Mouse (Mus musculus): ENCODE results near the gene Rtkn2. TPM values are rescaled to one million over a fixed set of nuclear protein-coding genes. Genes with fewer than 3 reads are reported as not detected.

Gene Rtkn2
- total RNA-seq, 1 experiment from 2014 or later: 10.2 TPM

GRCm38 (mm10) chr10:68057841-68058240 lies 78.5 kb downstream of the Rtkn2 start:
- ATAC-seq (replicated peaks in 1 of 2; ENCODE audit: insufficient read depth in 1 of 2, low FRiP score in 2 of 2, low TSS enrichment in 1 of 2, low read depth in 1 of 2, poor library complexity in 2 of 2, severe bottlenecking in 2 of 2): peak in 1 of 2 experiments; percentile 60; a peak in 1 of 4 replicates

GRCm38 (mm10) chr10:68058378-68058777 lies 79.0 kb downstream of the Rtkn2 start:
- ATAC-seq (replicated peaks in 1 of 2; ENCODE audit: insufficient read depth in 1 of 2, low FRiP score in 2 of 2, low TSS enrichment in 1 of 2, low read depth in 1 of 2, poor library complexity in 2 of 2, severe bottlenecking in 2 of 2): no peak

- no peak for ATAC-seq (replicated peaks in 1 of 2; ENCODE audit: insufficient read depth in 1 of 2, low FRiP score in 2 of 2, low TSS enrichment in 1 of 2, low read depth in 1 of 2, poor library complexity in 2 of 2, severe bottlenecking in 2 of 2)
Measured at GRCm38 (mm10) chr10:68060590-68061248, 81.3 kb downstream of the Rtkn2 start.

DNA sequence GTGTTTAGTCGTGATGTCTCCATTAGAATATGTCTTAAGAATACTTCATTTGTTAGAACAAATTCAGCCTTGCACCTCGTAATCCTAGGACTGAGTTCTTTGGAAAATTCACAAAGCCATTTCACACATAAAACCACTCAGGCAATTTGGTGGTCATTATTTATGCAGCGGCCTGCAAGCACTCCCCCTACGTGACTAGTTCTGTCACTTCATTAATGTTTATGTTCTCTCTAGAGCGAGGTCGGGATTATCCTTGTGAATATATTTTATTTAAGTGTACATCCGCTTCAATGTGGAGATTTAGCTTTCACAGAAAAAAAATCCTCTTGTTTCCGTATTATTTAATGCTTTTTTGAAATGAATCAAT lies 81.9 kb downstream of the Rtkn2 start:
- ATAC-seq (replicated peaks in 1 of 2; ENCODE audit: insufficient read depth in 1 of 2, low FRiP score in 2 of 2, low TSS enrichment in 1 of 2, low read depth in 1 of 2, poor library complexity in 2 of 2, severe bottlenecking in 2 of 2): no peak

DNA sequence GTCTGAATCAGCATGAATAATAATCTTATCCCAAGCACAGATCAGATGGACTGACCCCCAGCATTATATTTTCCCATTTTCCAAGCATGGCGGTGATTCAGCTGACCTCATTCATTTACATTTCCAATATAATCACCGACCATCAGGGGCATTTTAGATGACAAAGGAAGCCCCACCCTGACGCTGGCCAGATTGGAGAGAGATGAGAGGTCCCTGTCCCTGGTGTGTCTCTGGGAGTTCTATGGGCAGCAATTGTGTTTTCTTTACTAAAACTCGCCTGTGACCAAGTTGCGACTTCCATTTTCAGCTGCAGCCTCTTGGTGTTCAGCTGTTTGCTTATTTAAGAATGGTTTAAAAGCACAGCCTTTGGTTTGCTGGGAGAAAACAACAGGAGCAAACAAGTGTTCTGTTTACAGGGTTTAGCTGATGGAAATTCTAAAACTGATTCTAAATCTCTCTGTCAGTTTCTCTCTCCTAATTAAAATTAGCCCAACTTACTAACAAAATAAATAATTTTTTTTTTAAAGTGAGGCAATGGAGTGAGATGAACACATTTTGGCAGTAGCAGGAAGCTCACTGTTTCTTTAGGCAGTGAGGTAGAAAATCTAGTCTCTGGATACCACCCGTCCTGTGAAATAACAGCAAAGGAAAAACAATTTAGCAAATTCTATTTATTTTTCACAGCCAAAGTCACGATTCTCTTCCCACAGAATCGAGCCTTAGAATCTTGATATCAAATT lies 84.6 kb downstream of the Rtkn2 start:
- no peak for ATAC-seq (replicated peaks in 1 of 2; ENCODE audit: insufficient read depth in 1 of 2, low FRiP score in 2 of 2, low TSS enrichment in 1 of 2, low read depth in 1 of 2, poor library complexity in 2 of 2, severe bottlenecking in 2 of 2)

GRCm38 (mm10) chr10:68064571-68064970 lies 85.2 kb downstream of the Rtkn2 start:
- ATAC-seq (replicated peaks in 1 of 2; ENCODE audit: insufficient read depth in 1 of 2, low FRiP score in 2 of 2, low TSS enrichment in 1 of 2, low read depth in 1 of 2, poor library complexity in 2 of 2, severe bottlenecking in 2 of 2): no peak

DNA sequence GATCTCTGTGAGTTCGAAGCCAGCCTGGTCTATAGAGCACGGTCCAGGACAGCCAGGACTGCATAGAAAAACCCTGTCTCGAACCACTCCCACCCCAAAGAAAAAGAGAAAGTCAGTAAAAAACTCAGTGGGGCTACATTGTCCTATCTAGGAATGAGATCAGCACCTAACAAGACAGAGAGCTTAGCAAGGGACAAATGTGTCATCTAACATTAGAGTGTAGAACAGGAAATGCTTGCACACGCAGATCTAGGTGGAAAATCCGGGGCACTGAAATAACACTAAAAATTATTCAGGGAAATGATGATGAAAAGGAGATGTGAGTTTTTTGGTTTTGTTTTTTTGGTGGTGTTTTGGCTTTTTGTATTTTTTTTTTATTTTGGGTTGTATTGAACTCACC lies 86.8 kb downstream of the Rtkn2 start:
- no peak for ATAC-seq (replicated peaks in 1 of 2; ENCODE audit: insufficient read depth in 1 of 2, low FRiP score in 2 of 2, low TSS enrichment in 1 of 2, low read depth in 1 of 2, poor library complexity in 2 of 2, severe bottlenecking in 2 of 2)

GRCm38 (mm10) chr10:68067961-68068360 lies 88.6 kb downstream of the Rtkn2 start:
- ATAC-seq (replicated peaks in 1 of 2; ENCODE audit: insufficient read depth in 1 of 2, low FRiP score in 2 of 2, low TSS enrichment in 1 of 2, low read depth in 1 of 2, poor library complexity in 2 of 2, severe bottlenecking in 2 of 2): no peak

DNA sequence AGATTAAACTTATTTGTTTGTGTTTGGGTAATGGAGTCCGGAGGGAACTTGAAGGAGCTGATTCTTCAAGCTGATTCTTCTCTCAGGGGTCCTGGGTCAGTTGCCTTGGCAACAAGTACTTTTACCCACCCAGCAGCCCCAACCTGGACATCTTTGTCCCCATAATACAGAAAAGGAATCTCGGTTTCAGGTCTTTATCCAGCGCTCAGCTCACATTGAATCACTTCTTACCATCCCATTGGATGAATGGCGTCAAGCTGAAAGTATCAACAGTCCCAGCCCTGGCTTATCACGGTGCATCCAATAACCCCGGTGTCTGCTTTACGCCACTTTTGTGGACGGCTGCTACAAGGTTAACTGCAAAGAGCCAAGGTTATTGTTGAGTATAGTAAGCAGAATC lies 89.1 kb downstream of the Rtkn2 start:
- ATAC-seq (replicated peaks in 1 of 2; ENCODE audit: insufficient read depth in 1 of 2, low FRiP score in 2 of 2, low TSS enrichment in 1 of 2, low read depth in 1 of 2, poor library complexity in 2 of 2, severe bottlenecking in 2 of 2): no peak

GRCm38 (mm10) chr10:68071041-68071440 lies 91.7 kb downstream of the Rtkn2 start:
- no peak for ATAC-seq (replicated peaks in 1 of 2; ENCODE audit: insufficient read depth in 1 of 2, low FRiP score in 2 of 2, low TSS enrichment in 1 of 2, low read depth in 1 of 2, poor library complexity in 2 of 2, severe bottlenecking in 2 of 2)

GRCm38 (mm10) chr10:68072626-68073025 lies 93.3 kb downstream of the Rtkn2 start:
- ATAC-seq (replicated peaks in 1 of 2; ENCODE audit: insufficient read depth in 1 of 2, low FRiP score in 2 of 2, low TSS enrichment in 1 of 2, low read depth in 1 of 2, poor library complexity in 2 of 2, severe bottlenecking in 2 of 2): no peak

- no peak for ATAC-seq (replicated peaks in 1 of 2; ENCODE audit: insufficient read depth in 1 of 2, low FRiP score in 2 of 2, low TSS enrichment in 1 of 2, low read depth in 1 of 2, poor library complexity in 2 of 2, severe bottlenecking in 2 of 2)
Measured at GRCm38 (mm10) chr10:68074291-68074690, 94.9 kb downstream of the Rtkn2 start.

GRCm38 (mm10) chr10:68075181-68075580 lies 95.8 kb downstream of the Rtkn2 start:
- peak; percentile 46 to 58; a peak in 1 of 4 replicates for ATAC-seq (replicated peaks in 1 of 2; ENCODE audit: insufficient read depth in 1 of 2, low FRiP score in 2 of 2, low TSS enrichment in 1 of 2, low read depth in 1 of 2, poor library complexity in 2 of 2, severe bottlenecking in 2 of 2)

GRCm38 (mm10) chr10:68078708-68079107 lies 99.3 kb downstream of the Rtkn2 start:
- ATAC-seq (replicated peaks in 1 of 2; ENCODE audit: insufficient read depth in 1 of 2, low FRiP score in 2 of 2, low TSS enrichment in 1 of 2, low read depth in 1 of 2, poor library complexity in 2 of 2, severe bottlenecking in 2 of 2): no peak

GRCm38 (mm10) chr10:68079910-68080670 lies 100.7 kb downstream of the Rtkn2 start:
- peak; percentile 13 to 29; a peak in 1 of 4 replicates for ATAC-seq (replicated peaks in 1 of 2; ENCODE audit: insufficient read depth in 1 of 2, low FRiP score in 2 of 2, low TSS enrichment in 1 of 2, low read depth in 1 of 2, poor library complexity in 2 of 2, severe bottlenecking in 2 of 2)

DNA sequence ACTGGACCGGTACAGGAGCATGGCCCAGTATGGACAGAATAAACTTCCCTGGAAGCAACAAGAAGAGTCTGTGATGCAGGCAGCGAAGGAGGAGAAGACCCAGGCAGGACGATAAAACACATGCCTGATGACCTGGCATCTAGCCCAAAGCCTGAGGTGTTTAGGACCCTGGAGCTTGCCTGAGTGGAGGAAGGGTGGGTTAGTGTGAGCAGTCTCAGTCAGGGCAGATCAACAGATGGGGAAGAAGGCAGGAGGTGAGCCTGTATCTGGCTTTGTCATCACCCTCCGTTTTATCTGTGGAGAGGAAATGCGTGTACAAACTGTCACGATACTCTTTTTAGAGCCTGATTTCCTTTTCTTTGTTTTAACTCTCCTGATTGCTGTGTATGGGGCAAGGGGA lies 102.3 kb downstream of the Rtkn2 start:
- peak; percentile 26 to 28; a peak in 1 of 4 replicates for ATAC-seq (replicated peaks in 1 of 2; ENCODE audit: insufficient read depth in 1 of 2, low FRiP score in 2 of 2, low TSS enrichment in 1 of 2, low read depth in 1 of 2, poor library complexity in 2 of 2, severe bottlenecking in 2 of 2)

GRCm38 (mm10) chr10:68085574-68085973 lies 106.2 kb downstream of the Rtkn2 start:
- peak; percentile 56 to 83 for ATAC-seq (replicated peaks in 1 of 2; ENCODE audit: insufficient read depth in 1 of 2, low FRiP score in 2 of 2, low TSS enrichment in 1 of 2, low read depth in 1 of 2, poor library complexity in 2 of 2, severe bottlenecking in 2 of 2)

- ATAC-seq (replicated peaks in 1 of 2; ENCODE audit: insufficient read depth in 1 of 2, low FRiP score in 2 of 2, low TSS enrichment in 1 of 2, low read depth in 1 of 2, poor library complexity in 2 of 2, severe bottlenecking in 2 of 2): no peak
Measured at GRCm38 (mm10) chr10:68086973-68087372, 107.6 kb downstream of the Rtkn2 start.

Data from hematopoietic stem cell, adult 5-6 weeks (primary cell).